Mouse (Mus musculus): ENCODE data around the gene Myom1. TPM values are rescaled to one million over a fixed set of nuclear protein-coding genes. Genes with fewer than 3 reads are reported as not detected.

Myom1 gene
- total RNA-seq, 2 experiments from 2014 or later: 1.0 to 9.2 TPM

DNA sequence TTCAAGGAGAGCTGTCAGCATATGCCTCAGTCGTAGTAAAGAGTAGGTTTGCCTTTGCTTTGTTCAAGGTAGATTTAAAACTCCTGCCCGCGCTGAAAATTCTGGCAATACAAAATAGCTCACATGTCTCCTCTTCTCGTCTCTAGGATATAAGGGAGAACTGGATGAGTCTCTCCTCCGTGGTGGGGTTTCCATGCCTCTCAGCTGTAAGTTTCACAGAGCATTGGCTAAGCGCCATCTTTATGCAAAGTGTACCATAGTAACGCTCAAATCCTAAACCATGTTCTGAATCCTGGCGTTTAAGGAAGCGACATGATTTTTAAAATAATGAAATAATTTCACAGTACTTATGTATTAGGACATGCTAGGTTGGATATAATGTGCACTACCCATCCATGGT is 43.2 kb downstream of the Myom1 start:
- ATAC-seq (replicated peaks; ENCODE audit: low FRiP score, low TSS enrichment, poor library complexity, severe bottlenecking): no peak

DNA sequence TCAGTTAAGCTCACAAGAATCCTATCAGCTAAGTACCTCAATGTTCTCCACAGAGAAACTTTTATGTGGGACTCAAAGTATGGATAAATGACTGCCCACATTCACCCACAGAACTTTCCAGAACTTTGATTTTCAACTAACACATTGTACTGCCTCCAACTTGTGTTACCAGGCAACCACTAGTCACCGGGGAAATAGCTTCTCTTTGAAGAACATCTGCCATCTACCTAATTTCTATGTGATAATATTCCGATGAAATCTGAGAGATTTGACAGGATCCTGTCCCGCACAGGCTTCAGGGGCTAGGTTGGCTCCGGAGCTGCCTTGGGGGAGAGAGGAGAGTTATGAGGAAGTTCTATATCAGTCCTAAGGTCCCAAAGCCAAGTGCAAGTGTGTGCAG is 44.4 kb downstream of the Myom1 start:
- ATAC-seq (replicated peaks; ENCODE audit: low FRiP score, low TSS enrichment, poor library complexity, severe bottlenecking): no peak

DNA sequence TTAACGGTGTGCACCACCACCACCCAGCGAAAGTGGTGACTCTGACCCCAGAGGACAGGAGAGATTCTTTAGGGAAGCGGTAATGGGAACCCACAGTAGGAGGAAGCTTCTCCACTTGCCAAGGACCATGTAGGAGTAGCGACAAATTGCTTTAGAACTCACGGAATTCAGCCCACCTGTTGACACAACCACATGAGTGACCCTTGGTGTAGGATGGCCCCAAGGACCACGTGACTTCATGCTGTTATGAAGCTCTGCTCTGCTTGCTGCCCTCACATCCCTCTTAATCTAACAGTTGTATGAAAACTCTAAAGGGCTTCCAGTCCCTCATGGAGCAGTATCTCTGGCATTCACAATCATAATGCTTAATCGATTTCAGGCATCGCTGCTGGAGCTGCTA is 46.9 kb downstream of the Myom1 start:
- ATAC-seq (replicated peaks; ENCODE audit: low FRiP score, low TSS enrichment, poor library complexity, severe bottlenecking): no peak

DNA sequence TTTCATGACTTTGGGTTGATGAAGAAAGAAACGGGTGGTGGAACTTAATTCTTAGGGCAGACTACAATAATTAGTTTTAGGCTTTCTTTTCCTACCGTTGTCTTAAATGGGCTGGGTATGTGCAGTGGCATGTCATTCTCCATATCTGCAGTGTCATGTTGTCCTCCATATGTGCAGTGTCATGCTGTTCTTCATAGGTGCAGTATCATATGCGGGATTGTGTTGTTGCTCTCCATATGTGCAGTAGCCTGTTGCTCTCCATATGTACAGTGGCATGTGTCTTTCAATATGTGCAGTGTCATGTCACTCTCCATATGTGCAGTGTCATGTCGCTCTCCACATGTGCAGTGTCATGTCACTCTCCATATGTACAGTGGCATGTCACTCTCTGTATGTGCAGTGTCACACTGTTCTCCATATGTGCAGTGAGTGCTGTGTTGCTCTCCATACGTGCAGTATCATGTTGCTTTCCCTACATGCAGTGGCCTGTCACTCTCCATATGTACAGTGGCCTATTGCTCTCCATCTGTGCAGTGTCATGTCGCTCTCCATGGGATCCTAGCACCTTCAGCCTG is 50.8 kb downstream of the Myom1 start:
- ATAC-seq (replicated peaks; ENCODE audit: low FRiP score, low TSS enrichment, poor library complexity, severe bottlenecking): 0 out of 2 replicates have a peak, but pooled peaks have one; percentile 13

DNA sequence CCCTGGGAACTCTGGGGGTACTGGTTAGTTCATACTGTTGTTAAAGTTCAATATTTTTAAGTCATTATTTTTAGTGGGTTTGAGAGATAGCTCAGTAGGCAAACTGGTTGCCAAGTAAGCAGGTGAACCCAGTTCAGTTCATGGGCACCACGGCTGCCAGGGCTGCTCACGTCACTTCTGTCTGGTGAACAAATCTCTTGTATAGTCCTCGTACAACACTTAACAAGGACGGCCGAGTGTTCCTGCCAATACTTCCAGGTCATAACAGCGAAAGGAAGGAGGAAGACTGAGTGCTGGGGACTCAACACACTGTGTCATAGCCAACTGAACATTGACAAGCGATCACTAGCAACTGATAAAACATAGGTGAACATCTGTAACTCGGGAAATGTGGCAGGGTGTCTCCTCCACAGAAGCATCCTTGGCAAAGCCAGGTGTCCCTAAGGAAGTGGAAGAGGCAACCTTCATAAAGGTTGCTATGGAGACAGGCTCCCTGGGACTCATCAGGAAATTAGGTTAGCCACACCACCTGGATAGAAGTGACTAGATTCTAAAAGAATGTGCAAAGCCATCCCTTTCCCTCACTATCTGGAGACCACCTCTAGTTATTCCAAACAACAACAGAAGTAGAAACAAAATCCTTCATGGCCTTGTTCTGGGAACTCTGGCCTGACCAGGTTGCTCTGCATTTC is 52.9 kb downstream of the Myom1 start:
- ATAC-seq (replicated peaks; ENCODE audit: low FRiP score, low TSS enrichment, poor library complexity, severe bottlenecking): no peak

DNA sequence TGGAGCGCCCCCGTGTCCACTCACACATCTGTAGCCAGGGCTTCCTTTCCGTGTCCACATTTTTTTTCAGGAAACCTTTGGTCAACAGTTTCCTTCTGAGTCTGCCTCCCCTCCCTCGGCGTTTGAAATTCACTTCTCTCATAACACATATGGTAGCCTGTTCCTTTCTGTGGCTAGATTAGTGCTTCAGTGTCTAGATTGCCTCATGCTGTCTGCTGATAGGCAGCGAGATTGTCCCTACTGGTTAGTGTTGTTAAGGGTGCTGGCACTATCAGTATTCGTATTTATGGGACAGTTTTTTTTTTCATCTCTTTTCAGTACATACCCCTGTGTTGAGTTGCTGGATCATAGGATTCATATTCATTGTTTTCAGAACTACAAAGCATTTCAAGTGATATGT is 54.0 kb downstream of the Myom1 start:
- peak; percentile 89 for ATAC-seq (replicated peaks; ENCODE audit: low FRiP score, low TSS enrichment, poor library complexity, severe bottlenecking)

DNA sequence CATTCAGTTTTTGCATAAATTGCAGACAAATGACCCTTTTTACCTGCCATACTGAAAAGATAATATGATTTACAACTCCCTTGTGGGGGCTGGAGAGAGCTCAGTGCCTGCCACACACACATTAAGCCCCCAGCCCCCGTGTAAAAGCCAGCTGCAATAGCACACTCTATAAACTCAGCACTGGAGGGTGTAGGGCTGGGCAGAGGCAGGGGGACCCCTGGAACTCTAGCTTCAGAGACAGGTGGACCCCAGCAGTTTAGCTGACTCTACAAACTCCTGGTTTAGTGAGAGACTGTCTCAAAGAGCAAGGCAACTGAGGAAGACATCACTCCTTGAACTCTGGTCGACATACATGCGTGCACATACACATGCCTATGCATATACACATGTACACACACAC is 55.3 kb downstream of the Myom1 start:
- ATAC-seq (replicated peaks; ENCODE audit: low FRiP score, low TSS enrichment, poor library complexity, severe bottlenecking): no peak

DNA sequence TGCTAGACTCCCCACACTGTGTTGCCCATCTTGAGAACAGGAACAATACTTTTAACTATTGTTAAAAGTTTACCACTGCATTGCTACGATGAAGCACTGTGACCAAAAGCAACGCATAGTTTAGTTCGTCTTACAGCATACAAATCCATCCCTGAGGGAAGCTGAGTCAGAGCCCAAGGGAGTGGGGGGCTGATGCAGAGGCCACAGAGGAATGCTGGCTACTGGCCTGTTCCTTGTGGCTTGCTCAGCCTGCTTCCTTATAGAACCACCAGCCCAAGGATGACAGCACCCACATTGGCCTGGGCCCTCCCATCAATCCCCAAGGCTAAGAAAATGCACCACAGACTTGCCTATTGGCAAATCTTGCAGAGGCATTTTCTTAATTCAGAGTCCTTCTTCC is 56.8 kb downstream of the Myom1 start:
- ATAC-seq (replicated peaks; ENCODE audit: low FRiP score, low TSS enrichment, poor library complexity, severe bottlenecking): no peak

DNA sequence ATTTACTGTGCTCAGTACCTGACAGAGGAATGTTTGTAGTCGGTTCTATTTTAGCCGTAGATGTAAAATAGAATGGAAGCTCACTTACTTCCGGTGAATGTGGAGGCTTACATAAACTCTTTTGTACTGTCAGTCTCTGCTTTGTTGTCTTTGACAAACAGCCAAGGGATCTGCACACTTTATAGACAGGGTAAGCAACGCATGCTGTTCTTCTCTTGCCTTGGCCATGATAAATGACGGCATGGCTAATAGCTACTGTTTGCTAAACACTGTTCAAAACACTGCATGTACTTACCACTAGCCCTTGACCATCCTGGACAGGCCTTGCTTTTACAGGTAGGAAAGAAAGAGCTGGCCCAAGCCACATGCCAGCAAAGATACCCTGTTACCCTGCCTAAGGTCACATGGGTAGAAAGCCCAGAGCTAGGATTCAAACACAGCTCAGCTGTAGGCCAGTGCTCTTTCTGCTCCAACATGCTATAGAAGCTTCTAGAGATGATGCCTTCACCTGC is 59.7 kb downstream of the Myom1 start:
- ATAC-seq (replicated peaks; ENCODE audit: low FRiP score, low TSS enrichment, poor library complexity, severe bottlenecking): no peak

DNA sequence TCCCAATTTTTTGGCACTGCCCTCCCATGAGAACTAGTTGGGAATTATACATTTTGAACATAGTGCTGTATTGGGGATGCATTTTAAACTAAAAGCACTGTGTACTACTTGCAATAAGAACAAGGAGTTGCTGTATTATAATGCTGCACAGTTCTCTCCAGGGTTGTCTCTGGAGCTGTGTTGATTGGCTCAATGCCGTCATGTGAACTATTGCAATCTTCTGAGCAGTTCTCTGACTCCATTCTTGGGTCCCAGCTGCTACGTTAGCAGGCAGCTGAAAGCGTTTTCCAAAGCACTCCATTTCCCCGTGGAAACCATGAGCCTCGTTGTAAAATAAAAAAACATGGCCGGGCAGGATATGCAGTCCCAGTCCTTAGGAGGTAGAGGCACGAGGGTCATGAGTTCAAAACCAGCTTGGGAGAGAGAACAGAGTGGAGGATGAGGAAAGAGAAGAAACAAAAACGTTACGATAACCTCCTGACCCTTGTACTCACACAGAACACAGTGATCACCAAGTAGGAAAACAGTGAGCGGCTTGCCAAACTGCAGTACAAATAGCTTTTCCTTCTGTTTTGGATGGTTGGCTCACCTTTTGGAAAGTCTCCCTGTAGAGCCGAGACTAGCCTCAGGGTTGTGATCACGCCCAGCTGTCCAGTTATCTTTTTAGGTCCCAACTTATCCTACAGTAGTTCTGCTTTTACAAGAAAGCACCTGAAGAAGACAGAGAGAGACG is 60.6 kb downstream of the Myom1 start:
- no peak for ATAC-seq (replicated peaks; ENCODE audit: low FRiP score, low TSS enrichment, poor library complexity, severe bottlenecking)

DNA sequence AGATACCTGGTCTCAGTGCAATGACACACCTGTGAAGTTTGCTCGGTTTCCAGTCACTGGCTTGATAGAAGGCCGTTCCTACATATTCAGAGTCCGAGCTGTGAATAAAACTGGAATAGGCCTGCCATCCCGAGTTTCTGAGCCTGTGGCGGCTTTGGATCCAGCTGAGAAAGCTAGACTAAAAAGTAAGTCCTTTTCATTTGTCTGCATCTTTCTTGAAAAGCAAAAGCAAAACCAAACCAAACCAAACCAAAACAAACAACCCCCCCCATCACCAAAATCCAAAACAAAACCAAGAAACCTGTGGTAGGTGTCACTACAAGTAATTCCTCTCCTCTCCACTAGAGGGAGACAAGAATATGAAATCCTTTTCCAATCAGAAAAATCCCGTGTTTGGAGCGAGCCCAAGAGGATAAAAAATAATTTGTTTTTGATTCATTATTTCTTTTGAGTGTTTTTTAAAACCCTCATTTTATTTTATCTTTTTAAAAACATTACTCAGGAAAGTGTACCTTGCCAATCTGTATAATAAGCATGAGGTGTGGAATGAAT is 62.1 kb downstream of the Myom1 start:
- ATAC-seq (replicated peaks; ENCODE audit: low FRiP score, low TSS enrichment, poor library complexity, severe bottlenecking): no peak

DNA sequence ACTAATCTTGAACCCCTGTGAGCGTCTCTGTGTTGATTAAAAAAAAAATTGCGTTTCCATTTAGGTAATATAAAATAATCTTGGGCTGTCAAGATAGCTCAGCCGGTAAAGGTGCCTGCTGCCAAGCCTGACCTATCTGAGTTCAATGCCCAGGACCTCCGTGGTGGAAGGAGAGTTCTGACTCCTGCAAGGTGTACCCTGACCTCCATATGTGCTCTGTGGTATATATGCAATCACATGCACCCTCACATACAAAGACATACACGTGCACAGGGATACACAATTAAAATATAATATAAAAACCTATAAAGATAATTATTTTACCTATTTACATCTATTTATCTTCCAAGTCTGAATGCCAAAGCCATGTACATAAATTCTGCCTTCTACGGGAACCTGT is 62.7 kb downstream of the Myom1 start:
- no peak for ATAC-seq (replicated peaks; ENCODE audit: low FRiP score, low TSS enrichment, poor library complexity, severe bottlenecking)

DNA sequence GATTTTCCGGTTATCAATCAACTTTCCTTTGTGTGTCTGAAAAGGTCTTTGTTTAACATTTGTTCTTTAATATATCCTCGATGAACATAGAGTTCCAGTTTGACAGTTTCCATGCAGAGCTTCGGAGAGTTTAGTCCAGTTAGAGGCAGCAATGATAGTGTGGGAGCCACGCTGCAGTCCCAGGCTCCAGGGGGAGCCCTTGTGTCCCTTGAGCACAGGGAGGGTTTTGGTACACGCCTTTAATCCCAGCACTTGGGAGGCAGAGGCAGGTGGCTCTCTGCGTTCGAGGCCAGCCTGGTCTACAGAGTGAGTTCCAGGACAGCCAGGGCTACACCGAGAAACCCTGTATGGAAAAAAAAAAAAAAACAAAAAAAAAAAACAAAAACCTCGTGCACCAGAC is 66.7 kb downstream of the Myom1 start:
- ATAC-seq (replicated peaks; ENCODE audit: low FRiP score, low TSS enrichment, poor library complexity, severe bottlenecking): no peak

DNA sequence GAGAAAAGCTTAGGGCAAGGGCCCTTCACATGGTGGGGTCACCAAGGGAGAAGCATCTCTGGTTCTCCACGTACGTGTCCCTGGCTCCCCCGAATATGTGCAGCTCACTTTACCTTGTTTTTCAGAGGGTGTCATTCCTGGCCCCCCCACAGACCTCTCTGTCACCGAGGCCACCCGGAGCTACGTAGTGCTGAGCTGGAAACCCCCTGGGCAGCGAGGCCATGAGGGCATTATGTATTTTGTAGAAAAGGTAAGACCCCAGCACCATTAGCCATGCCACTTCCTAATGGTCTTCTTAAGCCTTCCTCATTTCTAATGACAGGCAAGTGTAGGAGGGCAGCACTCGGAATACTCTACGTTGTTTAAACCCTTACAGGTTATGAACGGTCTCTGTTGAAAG is 69.5 kb downstream of the Myom1 start:
- ATAC-seq (replicated peaks; ENCODE audit: low FRiP score, low TSS enrichment, poor library complexity, severe bottlenecking): no peak

DNA sequence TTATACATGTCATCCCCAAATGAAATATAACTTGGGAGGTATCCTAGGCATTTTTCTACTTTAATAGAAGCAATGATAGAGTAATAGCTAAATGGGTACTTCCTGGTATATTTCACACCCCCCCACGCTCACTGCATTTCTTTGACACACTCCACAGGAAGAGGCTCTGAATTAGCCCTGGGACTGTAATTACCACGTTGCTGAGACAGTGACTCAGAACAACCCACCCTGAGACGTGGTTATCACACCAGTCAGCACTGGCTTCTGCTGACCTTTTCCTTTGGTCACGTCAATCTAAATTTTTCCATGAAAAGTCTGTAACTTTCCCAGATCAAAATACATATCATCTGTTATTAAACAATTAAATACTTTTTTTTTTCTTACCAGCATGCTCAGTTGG is 72.0 kb downstream of the Myom1 start:
- no peak for ATAC-seq (replicated peaks; ENCODE audit: low FRiP score, low TSS enrichment, poor library complexity, severe bottlenecking)

DNA sequence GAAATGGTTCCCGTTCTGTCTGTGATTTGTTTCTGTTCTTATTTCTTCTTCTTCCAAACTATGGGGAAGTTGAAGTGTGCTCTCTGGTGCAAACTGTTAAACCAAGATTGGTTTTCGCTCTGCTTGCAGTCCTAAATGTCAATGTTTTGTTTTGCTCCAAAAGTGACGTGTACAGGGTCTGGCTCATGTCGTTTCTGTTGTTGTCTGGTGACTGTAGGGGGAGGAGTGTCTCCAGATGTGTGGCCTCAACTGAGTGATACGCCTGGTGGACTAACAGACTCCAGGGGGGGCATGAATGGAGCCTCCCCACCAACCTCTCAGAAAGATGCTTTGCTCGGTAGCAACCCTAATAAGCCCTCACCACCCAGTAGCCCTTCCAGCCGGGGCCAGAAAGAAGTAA is 79.6 kb downstream of the Myom1 start:
- no peak for ATAC-seq (replicated peaks; ENCODE audit: low FRiP score, low TSS enrichment, poor library complexity, severe bottlenecking)

DNA sequence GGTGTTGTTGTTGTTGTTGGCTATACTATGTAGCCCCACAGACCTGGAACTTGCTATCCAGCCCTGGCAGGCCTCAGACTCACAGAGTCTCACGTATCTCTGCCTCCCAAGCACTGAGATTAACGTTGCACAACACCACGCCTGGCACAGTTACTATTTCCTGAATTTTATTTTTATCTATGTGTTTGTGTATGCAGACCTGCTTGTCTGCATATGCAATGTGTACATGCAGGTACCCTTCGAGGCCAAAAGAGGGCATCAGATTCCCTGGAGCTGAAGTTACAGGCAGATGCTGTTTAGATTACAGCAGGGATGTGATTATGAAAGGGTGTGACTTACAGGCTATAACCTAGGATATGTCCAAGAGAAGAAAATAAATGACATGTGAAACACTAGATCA is 84.5 kb downstream of the Myom1 start:
- peak; percentile 79 for ATAC-seq (replicated peaks; ENCODE audit: low FRiP score, low TSS enrichment, poor library complexity, severe bottlenecking)

DNA sequence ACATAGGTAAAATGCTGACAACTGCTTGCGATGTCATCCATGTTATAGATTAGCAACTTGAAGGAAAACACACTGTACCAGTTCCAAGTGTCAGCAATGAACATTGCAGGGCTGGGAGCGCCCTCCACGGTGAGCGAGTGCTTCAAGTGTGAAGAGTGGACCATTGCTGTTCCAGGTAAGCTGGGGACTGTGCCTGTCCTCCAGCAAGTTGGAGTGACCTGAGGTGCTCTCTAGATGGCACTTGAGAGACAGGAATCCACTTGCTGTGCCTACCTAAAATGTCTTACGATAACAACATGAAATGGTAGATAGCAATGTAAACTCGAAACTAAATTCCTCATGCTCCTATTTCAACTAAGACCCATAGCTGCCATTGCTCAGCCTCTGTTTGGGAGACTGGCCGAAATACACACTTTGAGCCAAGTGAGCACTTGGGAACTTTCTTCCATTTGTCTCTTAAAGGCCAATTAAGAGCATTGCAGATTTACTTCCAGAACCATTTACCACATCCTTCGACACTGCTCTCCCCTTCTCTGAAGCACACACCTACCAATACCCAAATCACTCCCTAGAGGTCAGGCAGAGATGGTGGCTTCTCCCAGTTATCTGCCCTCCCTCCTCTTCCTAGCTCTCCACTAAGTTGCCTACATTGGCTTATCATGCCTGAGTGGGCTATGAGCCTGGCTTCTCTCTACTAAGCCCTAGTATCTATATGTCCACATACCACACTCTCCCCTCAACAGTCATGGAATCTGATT is 85.1 kb downstream of the Myom1 start:
- ATAC-seq (replicated peaks; ENCODE audit: low FRiP score, low TSS enrichment, poor library complexity, severe bottlenecking): peak; percentile 56

DNA sequence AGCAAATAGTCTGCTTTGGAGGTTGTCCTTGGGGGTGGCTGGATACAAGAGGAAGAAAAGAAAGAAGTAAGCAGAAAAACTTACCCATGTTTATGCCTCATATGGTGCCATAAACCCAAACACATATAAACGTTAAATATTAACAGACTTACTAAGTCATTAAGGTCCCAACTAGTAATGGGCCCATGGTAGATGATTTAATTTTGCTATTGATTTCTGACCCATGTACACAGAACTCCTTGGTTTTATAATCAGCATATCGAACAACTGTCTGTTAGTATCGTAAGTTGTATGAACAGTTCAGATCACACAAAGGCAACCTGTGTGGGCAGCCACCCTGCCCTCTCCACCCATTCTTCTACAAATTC is 85.7 kb downstream of the Myom1 start:
- ATAC-seq (replicated peaks; ENCODE audit: low FRiP score, low TSS enrichment, poor library complexity, severe bottlenecking): no peak

DNA sequence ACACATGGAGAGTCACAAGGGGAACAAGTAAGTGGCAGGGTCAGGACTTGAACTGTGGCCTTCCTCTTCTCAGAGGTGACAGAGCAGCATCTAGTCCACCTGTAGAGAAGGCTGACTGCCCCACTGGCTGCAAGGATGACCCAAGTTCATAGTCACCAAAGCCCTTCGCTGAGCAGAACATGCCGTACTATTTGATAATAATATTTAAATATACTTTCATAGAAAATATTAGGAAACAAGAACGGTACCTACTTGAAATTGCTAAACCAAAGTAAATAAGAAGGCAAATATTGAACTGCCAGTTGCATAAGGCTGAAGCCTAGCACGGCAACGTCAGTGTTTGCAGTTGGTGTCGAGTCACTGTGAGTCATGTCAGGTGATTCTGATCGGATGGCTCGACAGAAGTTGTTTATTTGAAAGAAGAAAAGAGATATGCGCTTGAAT is 86.6 kb downstream of the Myom1 start:
- peak; percentile 39 for ATAC-seq (replicated peaks; ENCODE audit: low FRiP score, low TSS enrichment, poor library complexity, severe bottlenecking)
